Mouse (Mus musculus) kidney, adult 9 months (tissue): Measurements from ENCODE around the gene Gm49361.

Experiments used
- DNase-seq: peaks from one replicate; pipeline ENCODE4 v3.0.0; 2022

Gm49361 gene

GRCm38 (mm10) chr14:57729975-57730499, 15.9 kb downstream of the Gm49361 start:
- peak; percentile 81 for DNase-seq

GRCm38 (mm10) chr14:57729364-57729763, 16.5 kb downstream of the Gm49361 start:
- no peak for DNase-seq

GRCm38 (mm10) chr14:57726172-57726571, 19.7 kb downstream of the Gm49361 start:
- DNase-seq, result no peak

GRCm38 (mm10) chr14:57724473-57724872, 21.4 kb downstream of the Gm49361 start:
- no peak for DNase-seq

GRCm38 (mm10) chr14:57718245-57718644, 27.7 kb downstream of the Gm49361 start:
- no peak for DNase-seq

GRCm38 (mm10) chr14:57716601-57717245, 29.2 kb downstream of the Gm49361 start:
- no peak for DNase-seq

- no peak for DNase-seq
Measured at GRCm38 (mm10) chr14:57712884-57713283, 33.0 kb downstream of the Gm49361 start.

- no peak for DNase-seq
Measured at GRCm38 (mm10) chr14:57711059-57711458, 34.8 kb downstream of the Gm49361 start.

- peak; percentile 33 for DNase-seq
Measured at GRCm38 (mm10) chr14:57709171-57709570, 36.7 kb downstream of the Gm49361 start.

GRCm38 (mm10) chr14:57708580-57708979, 37.3 kb downstream of the Gm49361 start:
- peak; percentile 27 for DNase-seq

GRCm38 (mm10) chr14:57707100-57707893, 38.6 kb downstream of the Gm49361 start:
- peak; percentile 46 for DNase-seq

GRCm38 (mm10) chr14:57706760-57707099, 39.2 kb downstream of the Gm49361 start:
- no peak for DNase-seq

GRCm38 (mm10) chr14:57705759-57706158, 40.1 kb downstream of the Gm49361 start:
- DNase-seq, result no peak

- DNase-seq, result no peak
Measured at GRCm38 (mm10) chr14:57705075-57705474, 40.8 kb downstream of the Gm49361 start.

GRCm38 (mm10) chr14:57701915-57702477, 43.9 kb downstream of the Gm49361 start:
- DNase-seq, result no peak

- no peak for DNase-seq
Measured at GRCm38 (mm10) chr14:57699461-57699970, 46.4 kb downstream of the Gm49361 start.

GRCm38 (mm10) chr14:57699016-57699415, 46.9 kb downstream of the Gm49361 start:
- DNase-seq, result no peak

GRCm38 (mm10) chr14:57696066-57696465, 49.8 kb downstream of the Gm49361 start:
- DNase-seq, result no peak

GRCm38 (mm10) chr14:57695550-57695949, 50.4 kb downstream of the Gm49361 start:
- DNase-seq, result no peak

- no peak for DNase-seq
Measured at GRCm38 (mm10) chr14:57694246-57694645, 51.7 kb downstream of the Gm49361 start.

GRCm38 (mm10) chr14:57692517-57693130, 53.3 kb downstream of the Gm49361 start:
- no peak for DNase-seq

- no peak for DNase-seq
Measured at GRCm38 (mm10) chr14:57691316-57691715, 54.6 kb downstream of the Gm49361 start.

GRCm38 (mm10) chr14:57690681-57691080, 55.2 kb downstream of the Gm49361 start:
- no peak for DNase-seq
